Mouse (Mus musculus): ENCODE data around the gene Igfbp7.

Igfbp7 gene

DNA sequence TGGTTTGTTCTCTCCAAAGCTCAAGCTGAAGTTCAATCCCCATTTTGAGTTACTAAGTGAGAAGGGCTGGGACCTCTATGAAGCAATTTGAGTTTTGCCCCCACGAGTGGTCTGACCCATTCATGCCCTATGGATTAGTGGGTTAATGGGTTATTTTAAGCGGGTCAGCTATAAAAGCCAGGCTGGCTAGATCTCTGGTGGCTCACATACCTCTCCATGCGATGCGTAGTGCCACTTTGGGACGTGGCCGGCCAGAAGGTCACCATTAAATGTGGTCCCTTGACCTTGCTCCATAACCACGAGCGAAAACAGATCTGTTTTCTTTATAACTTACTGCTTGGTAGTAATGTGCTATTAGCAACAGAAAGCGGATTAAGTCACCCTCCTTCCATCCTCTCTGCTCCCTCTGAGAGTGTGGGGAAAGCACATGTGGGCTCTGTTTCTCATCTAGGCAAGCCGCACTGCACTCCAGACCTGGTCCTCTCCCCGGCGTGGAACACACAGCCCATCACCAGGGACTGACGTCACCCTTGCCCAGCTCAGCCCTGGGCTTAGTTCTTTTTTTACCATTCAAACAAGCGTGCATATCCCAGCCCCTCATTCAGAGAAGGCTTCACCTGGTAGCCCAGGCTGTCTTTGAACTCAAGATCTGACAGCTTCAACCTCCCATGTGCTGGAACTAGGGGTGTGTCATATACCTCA, 28.3 kb downstream of the Igfbp7 start:
- DNase-seq (ENCODE audit: low read depth, low spot score), result no peak

DNA sequence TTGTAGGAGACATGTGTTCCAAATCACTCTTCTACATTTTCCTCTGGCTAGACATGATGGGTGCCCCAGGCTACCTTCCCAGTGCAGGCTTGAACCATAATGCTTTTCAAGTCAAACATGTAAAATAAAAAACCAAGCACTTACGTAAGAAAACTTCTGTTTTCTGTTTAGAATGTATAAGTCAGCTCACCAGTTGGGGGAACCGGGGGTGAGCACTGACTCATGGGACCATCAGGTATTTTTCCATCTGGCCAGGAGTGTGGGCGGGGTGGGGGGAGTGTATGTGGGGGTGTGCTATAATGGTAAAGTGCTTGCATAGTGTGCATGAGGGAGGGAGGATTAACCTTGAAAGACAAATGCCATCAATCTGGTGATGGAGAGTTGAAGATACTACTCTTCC, 29.8 kb downstream of the Igfbp7 start:
- DNase-seq (ENCODE audit: low read depth, low spot score), result no peak

DNA sequence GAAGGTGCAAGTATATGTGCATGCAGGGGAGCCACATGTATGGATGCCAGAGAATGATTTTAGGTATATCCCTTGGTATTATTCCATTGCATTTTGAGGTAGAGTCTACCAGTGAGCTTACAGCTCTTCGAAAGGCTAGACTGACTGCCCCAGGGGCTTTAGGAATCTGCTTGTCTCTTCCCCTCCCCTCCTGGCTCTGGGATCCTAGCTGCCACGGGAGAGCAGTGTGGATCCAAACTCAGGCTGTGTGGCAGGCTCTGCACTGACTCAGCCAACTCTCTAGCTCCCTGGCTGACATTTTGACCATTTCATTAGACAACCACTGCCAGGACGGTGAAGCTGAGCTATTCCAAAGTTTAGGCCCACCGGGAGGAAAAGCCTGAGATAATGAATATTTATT, 32.3 kb downstream of the Igfbp7 start:
- DNase-seq (ENCODE audit: low read depth, low spot score), result no peak

DNA sequence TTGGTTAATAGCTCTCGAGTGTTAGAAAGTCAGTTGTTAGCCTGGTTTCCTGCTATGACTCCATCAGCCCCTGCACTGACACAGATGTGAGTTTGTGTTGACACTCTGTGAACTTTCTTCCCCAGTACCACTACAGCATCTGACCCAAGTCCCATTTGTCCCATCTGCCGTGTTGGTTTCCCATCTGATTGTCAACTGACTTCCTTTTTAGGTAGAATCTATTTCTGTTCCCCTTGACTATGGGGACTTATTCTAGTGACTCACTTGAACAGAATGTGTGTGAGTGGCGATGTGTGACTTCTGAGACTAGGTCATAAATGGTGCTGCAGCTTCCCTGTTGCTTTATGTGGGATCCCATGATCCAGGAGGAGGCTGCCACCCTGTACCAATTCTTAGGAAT, 32.9 kb downstream of the Igfbp7 start:
- no peak for DNase-seq (ENCODE audit: low read depth, low spot score)

DNA sequence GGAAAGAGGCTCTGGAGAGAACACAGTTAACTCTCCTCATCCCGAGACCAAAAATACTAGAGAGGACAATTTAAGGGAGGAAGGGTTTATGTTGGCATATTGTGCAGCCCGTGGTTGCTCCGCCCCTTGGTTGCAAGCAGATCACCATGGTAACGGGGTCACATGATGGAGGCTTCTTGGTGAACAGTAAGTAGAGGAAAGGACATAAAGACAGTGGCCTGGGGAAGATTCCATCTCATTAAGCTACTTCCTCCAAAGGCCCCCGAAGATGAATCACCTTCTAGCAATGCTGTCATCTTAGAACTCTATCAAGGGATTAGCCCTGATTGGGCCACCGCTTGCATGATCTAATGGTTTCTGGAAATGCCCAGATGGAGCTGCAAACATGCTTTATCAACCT, 35.1 kb downstream of the Igfbp7 start:
- DNase-seq (ENCODE audit: low read depth, low spot score), result peak; percentile 76

DNA sequence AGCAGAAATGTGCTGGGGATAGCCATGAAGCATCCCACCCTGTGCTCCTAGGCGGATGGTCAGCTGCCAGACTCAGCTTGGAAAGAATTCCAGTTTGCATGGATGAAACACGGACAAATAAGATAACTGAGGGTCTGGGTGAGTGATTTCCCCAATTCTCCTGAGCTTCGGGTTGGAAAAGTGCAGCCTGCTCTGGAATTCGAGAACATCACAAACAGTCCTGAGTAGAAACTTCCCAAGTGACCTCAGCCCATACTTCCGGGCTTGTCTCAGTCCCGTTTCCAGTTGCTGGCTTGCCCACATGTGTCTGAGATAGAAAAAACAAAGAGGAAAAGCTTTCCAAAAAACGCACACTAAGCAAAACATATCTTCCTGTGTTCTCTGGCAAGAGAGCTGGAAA, 35.6 kb downstream of the Igfbp7 start:
- DNase-seq (ENCODE audit: low read depth, low spot score), result no peak

DNA sequence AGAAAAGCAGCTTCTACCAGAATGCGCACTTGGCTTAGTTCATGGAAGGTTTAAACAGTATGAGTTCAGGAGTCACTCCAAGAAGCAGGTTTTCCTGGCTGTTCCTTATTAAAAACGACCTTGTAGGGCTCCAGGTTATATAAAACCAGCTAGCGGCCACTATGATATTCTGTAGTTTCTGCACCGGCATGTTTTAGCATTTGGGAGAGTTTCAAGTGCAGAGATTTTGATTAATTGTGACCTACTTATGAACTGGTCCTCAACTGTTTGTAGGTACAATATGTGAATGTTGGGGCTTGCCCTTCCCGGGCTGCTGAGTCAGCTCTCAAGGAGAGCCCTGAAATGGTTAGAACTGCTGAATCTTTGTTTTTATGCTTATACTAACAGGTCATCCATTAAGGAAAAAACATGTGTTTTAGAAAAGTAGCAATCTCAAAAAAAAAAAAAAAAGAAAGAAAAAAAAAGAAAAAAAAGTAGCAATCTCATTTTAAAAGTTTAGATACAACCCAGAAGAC, 37.4 kb downstream of the Igfbp7 start:
- DNase-seq (ENCODE audit: low read depth, low spot score), result no peak

DNA sequence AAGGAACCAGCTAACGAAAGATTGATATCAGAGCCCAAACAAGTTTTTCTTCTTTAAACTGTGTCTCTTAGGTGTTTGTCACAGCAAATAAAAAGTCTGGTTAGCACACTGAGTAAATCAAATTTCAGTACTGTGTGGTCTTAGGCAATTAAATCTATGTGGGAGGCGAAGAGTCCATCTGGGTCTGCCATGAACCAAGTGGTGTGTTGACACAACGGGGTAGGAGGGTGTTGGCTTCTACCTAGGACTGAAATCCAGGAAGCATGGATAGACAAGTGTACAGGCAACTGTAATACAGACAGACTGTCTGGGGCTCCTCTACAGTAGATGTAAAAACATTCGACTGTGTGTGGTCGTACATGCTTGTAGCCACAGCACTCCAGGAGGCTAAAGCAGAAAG, 38.4 kb downstream of the Igfbp7 start:
- DNase-seq (ENCODE audit: low read depth, low spot score), result no peak

DNA sequence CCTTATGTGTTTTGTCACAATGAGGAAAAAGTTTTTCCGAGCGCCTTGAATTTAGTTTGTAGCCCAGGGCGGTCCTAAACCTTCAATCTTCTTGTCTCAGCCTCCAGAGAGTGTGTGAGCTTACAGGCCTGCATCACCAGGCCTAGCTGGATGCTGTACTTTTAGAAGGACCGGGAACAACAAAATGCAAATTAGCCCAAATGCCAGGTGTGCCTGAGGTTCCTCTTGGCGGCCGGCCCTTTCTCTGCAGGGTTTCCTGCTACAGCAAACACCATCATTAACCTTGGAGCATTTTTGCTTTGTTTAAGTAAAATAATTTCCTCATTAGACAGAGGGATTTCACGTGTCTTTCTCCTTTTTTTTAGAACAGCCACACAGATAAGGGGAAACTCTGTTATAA, 39.6 kb downstream of the Igfbp7 start:
- DNase-seq (ENCODE audit: low read depth, low spot score), result no peak

DNA sequence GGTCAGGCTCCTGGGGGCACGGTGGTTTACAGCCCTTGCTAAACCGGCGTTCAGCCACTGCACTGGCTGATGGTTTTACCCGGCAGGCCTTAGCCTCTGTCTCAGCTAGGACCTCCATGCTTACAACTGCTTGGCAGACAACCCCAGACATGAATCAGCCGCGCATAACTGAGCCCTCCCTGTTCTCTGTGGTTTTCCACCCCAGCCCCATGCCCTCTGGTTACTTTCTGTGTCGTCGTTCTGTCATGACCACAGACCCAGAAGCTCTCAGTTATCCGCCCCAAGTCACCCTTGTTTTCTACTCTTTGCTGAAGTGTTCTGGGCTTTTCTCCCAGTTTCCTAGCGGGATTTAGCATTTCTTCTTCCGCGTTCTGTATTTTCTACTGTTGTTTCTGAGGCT, 40.2 kb downstream of the Igfbp7 start:
- no peak for DNase-seq (ENCODE audit: low read depth, low spot score)

DNA sequence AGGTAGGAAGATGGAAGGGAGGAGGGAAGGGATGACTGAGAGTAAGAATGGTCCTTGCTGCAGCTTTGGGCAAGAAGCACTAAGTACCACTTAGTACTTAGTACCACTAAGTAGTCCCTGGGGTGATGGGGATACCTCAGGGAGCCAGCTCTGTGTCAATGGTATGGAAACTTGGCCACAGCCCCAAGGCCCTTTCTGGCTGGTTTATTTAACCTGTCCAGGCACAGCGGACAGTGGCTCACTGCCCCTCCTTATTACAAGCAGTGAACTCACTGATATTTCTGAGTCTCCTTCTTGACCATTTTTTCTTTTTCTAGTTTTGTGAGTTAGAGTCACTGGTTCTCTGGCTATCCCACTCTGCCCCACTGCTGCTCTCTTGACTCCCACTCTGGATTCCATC, 40.7 kb downstream of the Igfbp7 start:
- no peak for DNase-seq (ENCODE audit: low read depth, low spot score)

DNA sequence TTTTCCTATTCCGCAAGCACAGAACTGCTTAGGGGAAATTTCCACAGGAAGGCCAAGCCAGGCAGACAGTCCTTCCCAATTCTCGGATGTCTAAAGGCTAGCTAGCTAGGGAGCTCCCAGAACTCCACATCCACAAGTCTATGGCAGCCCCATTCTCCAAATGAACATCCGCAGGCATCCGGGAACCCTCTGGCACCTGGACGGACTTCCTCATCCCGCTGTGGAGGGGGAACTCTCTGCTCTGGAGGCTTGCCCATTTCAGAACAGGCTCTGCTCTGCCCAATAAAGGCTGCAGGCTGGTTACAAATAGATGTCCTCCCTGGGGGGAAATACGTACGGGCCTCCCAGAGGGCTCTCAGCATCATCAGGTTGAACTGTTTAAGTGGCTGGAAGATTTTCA, 41.5 kb downstream of the Igfbp7 start:
- DNase-seq (ENCODE audit: low read depth, low spot score), result no peak

DNA sequence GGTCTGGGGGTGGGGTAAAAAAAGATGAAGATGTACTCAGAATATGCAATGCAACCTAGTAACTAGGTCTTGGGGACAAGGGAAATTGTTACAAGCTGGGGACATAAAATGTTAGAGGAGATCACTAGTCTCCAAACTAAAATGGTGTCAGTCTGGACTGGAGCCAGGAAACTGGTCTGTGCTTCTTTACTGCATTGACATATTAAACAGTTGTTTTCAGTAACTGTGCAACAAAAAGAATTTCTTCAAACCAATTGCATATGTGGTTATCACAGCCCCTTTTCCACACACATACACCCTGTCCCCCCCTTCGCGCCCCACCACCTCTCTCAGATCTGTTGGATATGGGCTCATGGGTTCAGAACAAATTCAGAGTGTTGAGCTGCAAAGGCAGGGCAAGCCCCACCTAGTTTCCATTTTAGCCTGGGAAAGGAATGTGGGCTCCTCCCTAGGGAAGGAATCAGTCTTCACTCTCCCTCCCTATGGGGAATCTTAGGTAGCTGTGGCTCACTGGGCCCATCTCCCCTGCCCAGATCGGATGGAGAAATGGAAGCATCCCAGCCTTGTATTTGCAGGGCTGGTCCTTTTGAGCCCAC, 43.3 kb downstream of the Igfbp7 start:
- no peak for DNase-seq (ENCODE audit: low read depth, low spot score)

DNA sequence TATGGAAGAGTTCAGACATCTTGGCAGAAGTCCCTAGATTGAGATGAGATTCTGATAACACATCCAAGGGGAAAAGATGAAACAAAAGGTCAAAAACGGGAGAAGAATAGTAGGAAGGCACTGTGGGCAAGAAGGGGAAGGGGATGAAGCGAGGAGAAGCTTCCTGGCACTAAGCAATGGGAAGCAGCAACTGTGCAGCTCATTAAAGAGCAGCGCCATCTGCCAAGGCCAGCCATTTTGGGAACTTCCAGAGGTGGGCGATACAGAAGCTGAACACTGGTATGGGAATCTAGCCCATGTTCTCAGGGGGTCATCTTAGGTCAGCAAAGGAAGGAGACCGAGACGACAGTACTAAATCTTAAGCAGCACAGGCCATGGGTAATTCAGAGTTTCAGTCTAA, 44.2 kb downstream of the Igfbp7 start:
- DNase-seq (ENCODE audit: low read depth, low spot score), result no peak

DNA sequence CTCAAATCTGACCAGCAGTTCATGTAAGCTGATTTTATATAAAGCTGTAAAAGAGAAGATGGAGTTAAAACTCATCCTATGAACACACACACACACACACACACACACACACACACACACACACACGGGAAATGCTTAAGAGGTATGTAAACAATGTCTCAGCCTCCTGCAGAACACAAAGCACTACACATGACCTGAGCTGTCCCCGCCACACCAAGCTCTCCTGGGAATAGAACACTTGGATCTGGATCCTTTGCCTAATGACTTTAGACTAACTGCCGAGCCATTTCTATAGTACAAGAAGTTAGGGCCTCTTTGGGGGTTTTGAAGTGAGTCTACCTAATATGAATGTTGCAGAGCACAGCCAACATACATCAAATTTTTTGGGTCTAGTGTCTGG, 45.7 kb downstream of the Igfbp7 start:
- no peak for DNase-seq (ENCODE audit: low read depth, low spot score)

DNA sequence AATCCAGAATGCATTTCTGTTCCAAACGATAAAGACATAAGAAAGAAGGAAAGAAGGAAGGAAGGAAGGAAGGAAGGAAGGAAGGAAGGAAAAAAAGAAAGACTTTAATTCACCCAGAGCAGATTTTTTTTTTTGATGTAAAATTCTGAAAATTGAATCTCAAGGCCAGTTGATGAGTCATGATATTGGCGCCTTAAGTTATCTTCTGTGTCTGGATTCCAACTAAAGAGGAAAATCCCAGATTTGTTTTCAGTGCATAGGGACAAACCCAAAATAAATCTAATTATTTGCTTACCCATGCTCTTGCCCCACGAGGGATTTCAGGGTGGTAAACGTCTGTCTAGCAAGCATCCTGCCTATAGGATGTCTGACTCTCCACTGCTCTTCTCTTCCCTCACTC, 46.8 kb downstream of the Igfbp7 start:
- DNase-seq (ENCODE audit: low read depth, low spot score), result no peak

DNA sequence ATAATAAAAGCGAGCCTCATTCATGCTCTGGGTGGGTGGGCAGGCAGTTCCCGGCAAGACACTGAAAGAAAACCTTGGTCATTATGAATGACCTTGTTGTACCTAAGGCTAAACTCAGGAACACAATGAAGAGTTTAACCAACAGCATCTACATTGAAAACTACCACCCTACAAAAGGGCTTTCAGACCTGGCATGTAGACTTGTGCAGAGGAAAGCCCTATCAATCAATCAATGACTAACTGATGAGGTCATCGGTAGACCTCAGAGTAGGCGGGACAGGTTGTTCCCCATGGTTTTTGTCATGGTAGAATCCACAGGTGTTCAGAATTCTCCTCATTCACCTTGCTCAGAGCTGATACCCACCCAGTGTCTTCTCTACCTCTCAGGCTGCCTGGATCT, 47.9 kb downstream of the Igfbp7 start:
- DNase-seq (ENCODE audit: low read depth, low spot score), result no peak

DNA sequence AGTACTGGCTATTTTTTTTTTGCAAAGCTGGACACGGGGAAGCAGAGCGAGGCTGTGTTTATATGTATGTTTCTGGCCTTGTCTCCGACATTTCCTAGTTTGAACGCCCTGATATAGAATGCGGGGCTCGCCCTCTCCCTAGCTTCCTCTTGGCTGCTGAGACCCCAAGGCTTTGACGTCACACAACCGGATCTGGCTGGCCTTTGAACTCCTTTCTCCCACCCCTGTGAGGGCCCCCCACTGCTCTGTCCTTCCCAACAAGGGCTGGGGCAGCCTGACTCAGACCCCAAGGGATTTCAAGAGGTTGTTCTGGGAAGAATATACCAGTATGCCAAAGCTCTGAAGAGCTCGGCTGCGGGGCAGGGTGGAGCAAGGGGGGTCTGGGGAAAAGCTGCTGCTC, 49.5 kb downstream of the Igfbp7 start:
- DNase-seq (ENCODE audit: low read depth, low spot score), result no peak

DNA sequence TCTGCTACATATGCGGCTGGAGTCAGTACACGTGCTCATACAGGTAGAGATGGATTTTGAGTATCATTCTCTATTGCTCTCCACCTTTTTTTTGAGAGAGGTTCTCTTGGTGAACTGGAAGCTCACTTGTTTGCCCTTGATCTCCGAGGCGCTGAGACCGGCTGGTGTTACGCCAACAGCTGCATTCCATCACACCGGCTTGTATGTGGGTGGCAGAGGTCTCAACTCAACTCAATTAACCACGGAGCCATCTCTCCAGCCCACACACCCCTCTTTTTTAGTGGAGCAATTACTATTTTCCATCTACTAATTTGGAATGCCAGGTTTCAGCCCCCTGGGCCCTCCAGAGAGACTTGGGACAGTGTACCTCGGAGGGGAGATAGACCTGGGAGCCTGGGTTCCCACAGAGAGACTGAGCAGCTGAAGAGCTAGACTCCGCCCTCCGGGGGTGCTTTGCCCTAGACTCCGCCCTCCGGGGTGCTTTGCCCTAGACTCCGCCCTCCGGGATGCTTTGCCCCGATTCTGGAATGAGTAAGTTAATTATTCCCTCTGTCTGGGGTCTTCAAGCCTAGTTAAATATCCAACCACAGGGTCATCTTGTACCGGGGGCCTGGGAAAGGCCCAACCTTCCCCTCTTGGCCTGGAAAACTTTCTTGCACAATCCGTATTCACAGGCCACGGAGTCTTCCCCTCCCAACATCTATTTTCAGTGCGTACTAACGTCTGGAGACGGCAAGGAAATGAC, 50.3 kb downstream of the Igfbp7 start:
- DNase-seq (ENCODE audit: low read depth, low spot score), result peak; percentile 41

DNA sequence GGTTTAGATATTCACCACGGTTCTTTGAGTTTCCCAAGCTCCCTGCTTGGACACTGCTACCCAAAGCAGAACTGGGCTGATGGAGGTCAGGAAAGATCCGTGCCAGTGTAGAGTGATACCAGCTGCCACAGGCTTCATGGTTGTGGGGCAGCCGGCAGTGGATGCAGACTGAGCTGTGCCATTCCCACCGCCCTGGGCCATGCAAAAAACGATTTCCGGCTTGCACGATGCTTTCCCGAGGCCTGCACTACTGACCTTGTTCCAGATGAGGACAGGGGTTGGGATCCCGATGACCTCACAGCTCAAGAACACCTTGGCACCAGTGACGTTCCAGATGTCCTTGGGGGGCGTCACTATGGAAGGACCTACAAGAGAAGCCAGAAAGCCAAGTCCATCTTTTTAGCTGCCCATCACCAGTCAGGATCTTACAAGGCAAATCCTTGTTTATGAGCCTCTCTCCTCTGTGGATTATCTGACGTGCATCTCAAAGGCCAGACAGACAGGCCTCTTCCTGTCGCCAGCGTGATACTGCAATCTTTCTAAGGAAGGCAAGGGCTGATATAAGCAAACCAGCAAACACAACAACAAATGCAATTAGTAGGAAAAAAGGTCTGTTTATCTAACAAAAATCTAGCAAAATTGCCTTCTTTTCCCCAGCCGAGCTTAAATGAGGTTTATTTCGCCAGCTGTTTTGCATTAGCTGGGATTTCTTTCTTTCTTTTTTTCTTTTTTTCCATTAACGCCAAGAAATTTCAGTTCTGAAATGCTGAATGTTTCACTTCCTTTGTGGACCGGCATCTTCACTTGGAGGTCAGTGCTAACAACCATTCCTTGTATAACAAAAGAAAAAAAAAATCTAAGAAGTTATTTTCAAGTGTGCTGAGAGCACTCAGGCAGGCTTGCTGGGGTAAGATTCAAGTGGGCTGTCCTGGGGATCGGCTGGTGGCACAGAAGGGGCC, 52.3 kb downstream of the Igfbp7 start:
- no peak for DNase-seq (ENCODE audit: low read depth, low spot score)

DNA sequence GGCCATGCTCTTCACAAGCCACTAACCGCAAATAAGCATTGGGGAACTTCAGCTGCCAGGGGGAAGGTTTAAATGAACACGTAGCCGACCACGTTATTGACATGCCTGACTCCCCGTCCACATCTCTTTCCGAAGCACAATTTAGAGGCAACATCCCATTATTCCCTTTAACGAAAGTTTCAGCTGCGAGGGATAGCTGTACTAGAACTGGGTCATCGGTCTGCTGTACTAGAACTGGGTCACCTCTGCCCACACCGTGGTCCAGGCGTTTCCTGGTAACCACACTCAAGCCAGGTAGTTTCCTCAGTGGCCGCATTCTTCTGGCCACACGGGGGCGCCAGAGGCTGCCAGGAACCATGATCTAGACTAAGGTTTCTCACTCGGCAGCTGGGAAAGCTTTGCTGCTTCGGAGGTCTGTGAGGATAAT, 53.5 kb downstream of the Igfbp7 start:
- DNase-seq (ENCODE audit: low read depth, low spot score), result peak; percentile 70

DNA sequence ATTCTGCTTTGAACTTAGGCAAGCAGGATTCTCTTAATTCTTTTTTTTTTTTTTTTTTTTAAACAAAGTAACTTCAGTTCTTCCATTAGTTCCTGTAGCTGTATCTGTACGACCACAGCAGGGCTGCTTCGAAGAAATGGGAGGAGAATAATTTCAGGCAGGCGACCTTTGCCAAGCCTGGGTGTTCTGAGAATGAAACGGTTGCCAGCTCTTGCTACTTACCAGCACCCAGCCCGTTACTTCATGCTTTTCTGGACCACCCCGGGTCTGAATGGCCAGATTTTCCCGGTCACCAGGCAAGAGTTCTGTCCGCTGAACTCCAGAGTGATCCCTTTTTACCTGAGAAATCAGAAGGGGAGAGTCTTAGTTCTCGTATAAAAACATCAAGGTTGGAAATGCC, 56.1 kb downstream of the Igfbp7 start:
- DNase-seq (ENCODE audit: low read depth, low spot score), result no peak

Data from CD4-positive helper T cell, adult 2 months (primary cell).